In the genomic region with DNA sequence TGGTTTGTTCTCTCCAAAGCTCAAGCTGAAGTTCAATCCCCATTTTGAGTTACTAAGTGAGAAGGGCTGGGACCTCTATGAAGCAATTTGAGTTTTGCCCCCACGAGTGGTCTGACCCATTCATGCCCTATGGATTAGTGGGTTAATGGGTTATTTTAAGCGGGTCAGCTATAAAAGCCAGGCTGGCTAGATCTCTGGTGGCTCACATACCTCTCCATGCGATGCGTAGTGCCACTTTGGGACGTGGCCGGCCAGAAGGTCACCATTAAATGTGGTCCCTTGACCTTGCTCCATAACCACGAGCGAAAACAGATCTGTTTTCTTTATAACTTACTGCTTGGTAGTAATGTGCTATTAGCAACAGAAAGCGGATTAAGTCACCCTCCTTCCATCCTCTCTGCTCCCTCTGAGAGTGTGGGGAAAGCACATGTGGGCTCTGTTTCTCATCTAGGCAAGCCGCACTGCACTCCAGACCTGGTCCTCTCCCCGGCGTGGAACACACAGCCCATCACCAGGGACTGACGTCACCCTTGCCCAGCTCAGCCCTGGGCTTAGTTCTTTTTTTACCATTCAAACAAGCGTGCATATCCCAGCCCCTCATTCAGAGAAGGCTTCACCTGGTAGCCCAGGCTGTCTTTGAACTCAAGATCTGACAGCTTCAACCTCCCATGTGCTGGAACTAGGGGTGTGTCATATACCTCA, we compare ENCODE assay signal across 26 mouse cellular contexts. TPM values are rescaled to one million over a fixed set of nuclear protein-coding genes. Genes with fewer than 3 reads are reported as not detected.
DNase-seq lines count a peak whose midpoint lies in the region; ATAC-seq and TF ChIP-seq lines count a peak whose summit lies in the region.
"Had no signal": no experiment of that assay in that cellular context is flagged by ENCODE, and none has a peak within 500 bp of the region (broad histone marks: within the 10 kb centered on the region; RNA-seq: fewer than 3 reads in every experiment).

No protein-coding gene starts in this region.

- H3K9ac ChIP-seq in midbrain, embryonic 12.5 days (replicated peaks): no peak overlapping the region
- no peak overlapping the region for H3K9ac ChIP-seq in midbrain, embryonic 15.5 days
- H3K9ac ChIP-seq in limb, embryonic 13.5 days: no peak overlapping the region
- H3K9ac ChIP-seq: embryonic facial prominence, embryonic 15.5 days; heart, embryonic 12.5 days; hindbrain, embryonic 12.5 days; liver, embryonic 13.5 days; neural tube, embryonic 15.5 days had no signal

- no peaks in the 10 kb centered on the region for H3K9me3 ChIP-seq in midbrain, embryonic 12.5 days
- no peaks in the 10 kb centered on the region for H3K9me3 ChIP-seq in midbrain, embryonic 15.5 days
- no peaks in the 10 kb centered on the region for H3K9me3 ChIP-seq in limb, embryonic 13.5 days
- H3K9me3 ChIP-seq: embryonic facial prominence, embryonic 15.5 days; heart, embryonic 12.5 days; hindbrain, embryonic 12.5 days; liver, embryonic 13.5 days; neural tube, embryonic 15.5 days had no signal

- peaks cover 48% of the 10 kb centered on the region for H3K4me1 ChIP-seq in kidney, adult 2 months (ENCODE audit: control insufficient read depth, insufficient read depth, low read length)
- no peaks in the 10 kb centered on the region for H3K4me1 ChIP-seq in midbrain, embryonic 12.5 days
- H3K4me1 ChIP-seq in midbrain, embryonic 15.5 days: peaks cover 5% of the 10 kb centered on the region; the same call in 1 of the 2 replicates
- peaks cover 7% of the 10 kb centered on the region for H3K4me1 ChIP-seq in limb, embryonic 13.5 days
- H3K4me1 ChIP-seq: embryonic facial prominence, embryonic 15.5 days; hindbrain, embryonic 12.5 days; neural tube, embryonic 15.5 days had no signal

- WGBS in kidney, adult 2 months: 45% methylated on average over 14 of the region's 14 CpGs
- 65% methylated on average over 14 of the region's 14 CpGs for WGBS in midbrain, embryonic 12.5 days
- WGBS in midbrain, embryonic 15.5 days: 75% methylated on average over 14 of the region's 14 CpGs
- WGBS in limb, embryonic 13.5 days: 31% methylated on average over 14 of the region's 14 CpGs

- no peaks in the 10 kb centered on the region for H3K27me3 ChIP-seq in kidney, adult 2 months (replicated peaks; ENCODE audit: control insufficient read depth, insufficient read depth, low read length)
- H3K27me3 ChIP-seq in midbrain, embryonic 12.5 days: no peaks in the 10 kb centered on the region
- H3K27me3 ChIP-seq in midbrain, embryonic 15.5 days (replicated peaks): no peaks in the 10 kb centered on the region
- H3K27me3 ChIP-seq in limb, embryonic 13.5 days: peaks cover 5% of the 10 kb centered on the region; the same call in 1 of the 2 replicates
- H3K27me3 ChIP-seq: embryonic facial prominence, embryonic 15.5 days; heart, embryonic 12.5 days; hindbrain, embryonic 12.5 days; liver, embryonic 13.5 days; neural tube, embryonic 15.5 days; Patski had no signal

- DNase-seq in kidney, adult 2 months: no peak
- no peak for DNase-seq in kidney, postnatal 4 days
- DNase-seq in gastrocnemius, postnatal 10 days: no peak
- no peak for DNase-seq in heart, postnatal 14 days
- DNase-seq: adrenal gland, adult 2 months; cerebellum, adult 11 months; cerebellum, adult 9-11 months; gastrocnemius, postnatal 14 days; heart, adult 18-20 months; heart, postnatal 10 days; kidney, adult 18-20 months; layer of hippocampus, adult 9-11 months; liver, embryonic 13.5 days; lung, adult 2 months; thymus, adult 2 months; thymus, postnatal 4 days had no signal

- TF ChIP-seq CTCF in kidney, adult 2 months (conservative IDR thresholded peaks at IDR 0.05; ENCODE audit: insufficient read depth, insufficient read length, low read depth, low read length): no peak

- intact Hi-C loops in heart, postnatal 14 days (cut with DNase I): no loop called here

- no peak overlapping the region for H3K4me3 ChIP-seq in kidney, adult 2 months (ENCODE audit: insufficient read depth, low read depth, low read length)
- no peak overlapping the region for H3K4me3 ChIP-seq in midbrain, embryonic 12.5 days
- no peak overlapping the region for H3K4me3 ChIP-seq in midbrain, embryonic 15.5 days
- no peak overlapping the region for H3K4me3 ChIP-seq in limb, embryonic 13.5 days
- H3K4me3 ChIP-seq: embryonic facial prominence, embryonic 15.5 days; heart, embryonic 12.5 days; hindbrain, embryonic 12.5 days; liver, embryonic 13.5 days; neural tube, embryonic 15.5 days had no signal

- no peaks in the 10 kb centered on the region for H3K36me3 ChIP-seq in kidney, adult 2 months (ENCODE audit: control insufficient read depth, insufficient read depth, low read length)
- H3K36me3 ChIP-seq in midbrain, embryonic 12.5 days: no peaks in the 10 kb centered on the region
- no peaks in the 10 kb centered on the region for H3K36me3 ChIP-seq in midbrain, embryonic 15.5 days (replicated peaks)
- no peaks in the 10 kb centered on the region for H3K36me3 ChIP-seq in limb, embryonic 13.5 days
- H3K36me3 ChIP-seq: embryonic facial prominence, embryonic 15.5 days; heart, embryonic 12.5 days; hindbrain, embryonic 12.5 days; liver, embryonic 13.5 days; neural tube, embryonic 15.5 days had no signal

- TF ChIP-seq POLR2A in kidney, adult 2 months (IDR thresholded peaks at IDR 0.05; ENCODE audit: low read depth, low read length): no peak

- H3K4me2 ChIP-seq in midbrain, embryonic 12.5 days (replicated peaks): no peak overlapping the region
- no peak overlapping the region for H3K4me2 ChIP-seq in midbrain, embryonic 15.5 days
- no peak overlapping the region for H3K4me2 ChIP-seq in limb, embryonic 13.5 days (replicated peaks)
- H3K4me2 ChIP-seq: embryonic facial prominence, embryonic 15.5 days; heart, embryonic 12.5 days; hindbrain, embryonic 12.5 days; liver, embryonic 13.5 days; neural tube, embryonic 15.5 days had no signal

- ATAC-seq in midbrain, embryonic 12.5 days (ENCODE audit: low FRiP score, low read depth): peak; percentile 44; the same call in 1 of the 2 replicates
- no peak for ATAC-seq in midbrain, embryonic 15.5 days (replicated peaks)
- ATAC-seq in limb, embryonic 13.5 days (ENCODE audit: low FRiP score, low read depth): peak; percentile 71; the same call in 1 of the 2 replicates
- ATAC-seq: CD4-positive, CD25-positive, alpha-beta regulatory T cell, adult 4 months; forebrain, embryonic 14.5 days; Patski had no signal

- peak overlapping the region; percentile 71 for H3K27ac ChIP-seq in kidney, adult 2 months (ENCODE audit: insufficient read depth, low read depth, low read length)
- H3K27ac ChIP-seq in midbrain, embryonic 12.5 days (replicated peaks): no peak overlapping the region
- no peak overlapping the region for H3K27ac ChIP-seq in midbrain, embryonic 15.5 days
- H3K27ac ChIP-seq in limb, embryonic 13.5 days: no peak overlapping the region
- H3K27ac ChIP-seq: embryonic facial prominence, embryonic 15.5 days; hindbrain, embryonic 12.5 days; liver, embryonic 13.5 days; neural tube, embryonic 15.5 days had no signal

RNA-seq across cellular contexts. Expression of a gene that starts 28.3 kb away (rescaled TPM):
- 4,855 and 6,899 TPM in 2 replicates for polyA plus RNA-seq in kidney, adult 2 months (2012; rRNA removed)
- 35.8 and 36.4 TPM in 2 replicates for polyA plus RNA-seq in midbrain, embryonic 12.5 days (2016; fragmentation: Nextera tagmentation; extraction: Ambion mirVana)
- polyA plus RNA-seq in midbrain, embryonic 15.5 days (2015; fragmentation: Nextera tagmentation; extraction: Ambion mirVana): 57.9 and 63.4 TPM in 2 replicates
- 33.4 and 35.0 TPM in 2 replicates for polyA plus RNA-seq in limb, embryonic 13.5 days (2015; fragmentation: Nextera tagmentation; extraction: Ambion mirVana)
- total RNA-seq in gastrocnemius, postnatal 10 days (2021): 100 to 1,000 TPM; 330 to 348 TPM
- total RNA-seq in heart, postnatal 14 days (2021): 100 to 1,000 TPM; 437 to 440 TPM

Comparison
In these comparisons a context has a peak if more than half of its experiments do, and no peak if none do; other contexts are left out.
1. RNA of a gene that starts 28.3 kb away (polyA plus RNA-seq): 4,855 to 6,899 TPM in kidney, adult 2 months; 57.9 to 63.4 TPM in midbrain, embryonic 15.5 days, 35.8 to 36.4 TPM in midbrain, embryonic 12.5 days and 33.4 to 35.0 TPM in limb, embryonic 13.5 days; every median in the first group is over 10 times any median in the second.